ENCODE assay signal across 26 mouse cellular contexts in the genomic region with DNA sequence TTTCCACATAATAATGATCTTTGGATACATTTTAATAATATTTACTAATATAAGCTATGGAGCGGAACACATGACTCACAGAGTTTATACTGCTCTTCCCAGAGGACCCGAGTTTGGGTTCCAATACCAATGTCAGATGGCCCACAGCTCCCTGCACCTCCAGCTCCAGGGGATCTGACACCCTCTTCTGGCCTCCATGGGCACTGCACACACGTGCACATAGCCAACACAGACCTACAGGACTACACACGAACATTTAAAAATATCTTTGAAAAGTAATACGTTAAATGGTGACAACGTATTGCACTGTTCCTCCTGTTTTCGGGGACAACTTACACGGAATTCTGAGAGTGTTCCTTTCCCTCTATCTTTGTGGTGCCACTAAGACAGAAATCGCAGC.
DNase-seq lines count a peak whose midpoint lies in the region; ATAC-seq and TF ChIP-seq lines count a peak whose summit lies in the region.
"Had no signal": no experiment of that assay in that cellular context is flagged by ENCODE, and none has a peak within 500 bp of the region (broad histone marks: within the 10 kb centered on the region; RNA-seq: fewer than 3 reads in every experiment).

No protein-coding gene starts in this region.

- no peak overlapping the region for H3K4me2 ChIP-seq in liver, embryonic 14.5 days (ENCODE audit: low read depth)
- H3K4me2 ChIP-seq in liver, embryonic 11.5 days, result no peak overlapping the region
- H3K4me2 ChIP-seq in CH12.LX (ENCODE audit: insufficient read depth, low read depth, poor library complexity, severe bottlenecking), result no peak overlapping the region
- no peak overlapping the region for H3K4me2 ChIP-seq in forebrain, embryonic 12.5 days
- H3K4me2 ChIP-seq in midbrain, embryonic 13.5 days (replicated peaks), result no peak overlapping the region
- H3K4me2 ChIP-seq: embryonic facial prominence, embryonic 12.5 days; heart, embryonic 15.5 days; hindbrain, embryonic 14.5 days; intestine, embryonic 15.5 days; limb, embryonic 13.5 days; midbrain, embryonic 15.5 days; neural tube, embryonic 13.5 days had no signal

- WGBS in liver, embryonic 14.5 days (ENCODE audit: insufficient replicate concordance), result 73% methylated on average over 9 of the region's 9 CpGs
- WGBS in liver, embryonic 11.5 days, result 84% methylated on average over 9 of the region's 9 CpGs
- WGBS in forebrain, embryonic 12.5 days, result 91% methylated on average over 9 of the region's 9 CpGs
- 92% methylated on average over 9 of the region's 9 CpGs for WGBS in midbrain, embryonic 13.5 days

- H3K27me3 ChIP-seq in liver, embryonic 14.5 days (ENCODE audit: control insufficient read depth, insufficient read depth, low read length), result no peaks in the 10 kb centered on the region
- no peaks in the 10 kb centered on the region for H3K27me3 ChIP-seq in liver, embryonic 11.5 days (replicated peaks; ENCODE audit: control insufficient read depth, insufficient read depth, low read length)
- H3K27me3 ChIP-seq in CH12.LX (replicated peaks) (no peaks in the 10 kb centered on the region), E14TG2a.4 (ENCODE audit: insufficient read depth, low read length) (no peaks in the 10 kb centered on the region)
- H3K27me3 ChIP-seq in forebrain, embryonic 12.5 days, result no peaks in the 10 kb centered on the region
- H3K27me3 ChIP-seq in midbrain, embryonic 13.5 days, result no peaks in the 10 kb centered on the region
- H3K27me3 ChIP-seq: embryonic facial prominence, embryonic 12.5 days; heart, embryonic 15.5 days; intestine, embryonic 15.5 days; limb, embryonic 13.5 days; midbrain, embryonic 15.5 days; neural tube, embryonic 13.5 days had no signal

- in situ Hi-C loops in CH12.LX (cut with MboI; ENCODE audit: low pct_ligation_motif_present, low pct_unique_long_range_greater_than_20kb, low sequenced_read_pairs), result no loop called here

- no peaks in the 10 kb centered on the region for H3K36me3 ChIP-seq in liver, embryonic 14.5 days (replicated peaks; ENCODE audit: control insufficient read depth, insufficient read depth, low read depth)
- no peaks in the 10 kb centered on the region for H3K36me3 ChIP-seq in liver, embryonic 11.5 days (ENCODE audit: control insufficient read depth, insufficient read depth, low read length)
- H3K36me3 ChIP-seq in CH12.LX (replicated peaks in 1 of 2; ENCODE audit: control insufficient read depth in 1 of 2, insufficient read depth in 1 of 2, low read length in 1 of 2) (no peaks in the 10 kb centered on the region), E14TG2a.4 (ENCODE audit: insufficient read depth, low read length) (no peaks in the 10 kb centered on the region; the same call in 1 of the 2 replicates)
- no peaks in the 10 kb centered on the region for H3K36me3 ChIP-seq in forebrain, embryonic 12.5 days (replicated peaks)
- no peaks in the 10 kb centered on the region for H3K36me3 ChIP-seq in midbrain, embryonic 13.5 days
- H3K36me3 ChIP-seq: embryonic facial prominence, embryonic 12.5 days; G1E; heart, embryonic 15.5 days; intestine, embryonic 15.5 days; limb, embryonic 13.5 days; midbrain, embryonic 15.5 days; neural tube, embryonic 13.5 days had no signal

- no peak for TF ChIP-seq POLR2A in CH12.LX (IDR thresholded peaks at IDR 0.05; ENCODE audit: low read depth, low read length)

- no peak for ATAC-seq in liver, embryonic 14.5 days (ENCODE audit: insufficient read depth)
- no peak for ATAC-seq in liver, embryonic 11.5 days (replicated peaks; ENCODE audit: low FRiP score)
- no peak for ATAC-seq in forebrain, embryonic 12.5 days (ENCODE audit: low FRiP score)
- no peak for ATAC-seq in midbrain, embryonic 13.5 days
- ATAC-seq: intestine, embryonic 15.5 days; midbrain, embryonic 15.5 days had no signal

- no peaks in the 10 kb centered on the region for H3K4me1 ChIP-seq in liver, embryonic 14.5 days (replicated peaks; ENCODE audit: control insufficient read depth in 2 of 2, insufficient read depth in 2 of 2, low read length in 1 of 2)
- H3K4me1 ChIP-seq in liver, embryonic 11.5 days (replicated peaks; ENCODE audit: control insufficient read depth, insufficient read depth, low read length), result no peaks in the 10 kb centered on the region
- H3K4me1 ChIP-seq in CH12.LX (ENCODE audit: control insufficient read depth in 1 of 2, insufficient read depth in 2 of 2) (peaks cover 0 to 2% of the 10 kb centered on the region in 2 experiments; a peak in 1 of 4 replicates), E14TG2a.4 (replicated peaks; ENCODE audit: low read depth, low read length) (peaks cover 14% of the 10 kb centered on the region)
- H3K4me1 ChIP-seq in forebrain, embryonic 12.5 days, result no peaks in the 10 kb centered on the region
- no peaks in the 10 kb centered on the region for H3K4me1 ChIP-seq in midbrain, embryonic 13.5 days (replicated peaks)
- H3K4me1 ChIP-seq: embryonic facial prominence, embryonic 12.5 days; heart, embryonic 15.5 days; intestine, embryonic 15.5 days; limb, embryonic 13.5 days; midbrain, embryonic 15.5 days; neural tube, embryonic 13.5 days had no signal

- 0 out of 2 replicates have a peak, but pooled peaks have one; percentile 22 for TF ChIP-seq CTCF in liver, embryonic 14.5 days (IDR thresholded peaks at IDR 0.05; ENCODE audit: low read depth)
- TF ChIP-seq CTCF in CH12.LX (conservative IDR thresholded peaks at IDR 0.05 in 1 of 2, IDR thresholded peaks at IDR 0.05 in 1 of 2; ENCODE audit: low read depth in 2 of 2, low read length in 2 of 2) (peak in 1 of 2 experiments; percentile 27; a peak in 1 of 4 replicates), E14TG2a.4 (conservative IDR thresholded peaks at IDR 0.05; ENCODE audit: low read length) (peak; percentile 58)

- TF ChIP-seq EP300 in liver, embryonic 14.5 days (IDR thresholded peaks at IDR 0.05; ENCODE audit: low read depth), result no peak
- no peak for TF ChIP-seq EP300 in CH12.LX (IDR thresholded peaks at IDR 0.05; ENCODE audit: low read length)

- no peak overlapping the region for H3K27ac ChIP-seq in liver, embryonic 14.5 days
- H3K27ac ChIP-seq in liver, embryonic 11.5 days (ENCODE audit: low read depth, low read length), result no peak overlapping the region
- no peak overlapping the region for H3K27ac ChIP-seq in CH12.LX (ENCODE audit: insufficient read depth, low read depth)
- H3K27ac ChIP-seq in forebrain, embryonic 12.5 days, result no peak overlapping the region
- no peak overlapping the region for H3K27ac ChIP-seq in midbrain, embryonic 13.5 days
- H3K27ac ChIP-seq: embryonic facial prominence, embryonic 12.5 days; heart, embryonic 15.5 days; hindbrain, embryonic 14.5 days; intestine, embryonic 15.5 days; limb, embryonic 13.5 days; midbrain, embryonic 15.5 days; neural tube, embryonic 13.5 days had no signal

- H3K4me3 ChIP-seq in liver, embryonic 14.5 days (ENCODE audit: insufficient read depth in 1 of 2, low read depth in 2 of 2, low read length in 2 of 2), result no peak overlapping the region
- H3K4me3 ChIP-seq in liver, embryonic 11.5 days (ENCODE audit: low read depth, low read length), result no peak overlapping the region
- no peak overlapping the region for H3K4me3 ChIP-seq in CH12.LX (replicated peaks in 1 of 3; ENCODE audit: low read depth in 2 of 3, low read length in 2 of 3, poor library complexity in 1 of 3)
- no peak overlapping the region for H3K4me3 ChIP-seq in E14TG2a.4 (replicated peaks; ENCODE audit: low read length)
- H3K4me3 ChIP-seq in forebrain, embryonic 12.5 days (replicated peaks), result no peak overlapping the region
- H3K4me3 ChIP-seq in midbrain, embryonic 13.5 days (replicated peaks), result no peak overlapping the region
- H3K4me3 ChIP-seq: embryonic facial prominence, embryonic 12.5 days; heart, embryonic 15.5 days; intestine, embryonic 15.5 days; limb, embryonic 13.5 days; midbrain, embryonic 15.5 days; neural tube, embryonic 13.5 days had no signal

- no peaks in the 10 kb centered on the region for H3K9me3 ChIP-seq in liver, embryonic 14.5 days (ENCODE audit: control insufficient read depth, low read length)
- H3K9me3 ChIP-seq in liver, embryonic 11.5 days (ENCODE audit: control insufficient read depth, low read length), result no peaks in the 10 kb centered on the region
- H3K9me3 ChIP-seq in CH12.LX (replicated peaks; ENCODE audit: low read length) (peaks cover 2% of the 10 kb centered on the region), E14TG2a.4 (ENCODE audit: low read length) (peaks cover 7% of the 10 kb centered on the region)
- H3K9me3 ChIP-seq in forebrain, embryonic 12.5 days, result no peaks in the 10 kb centered on the region
- H3K9me3 ChIP-seq in midbrain, embryonic 13.5 days, result no peaks in the 10 kb centered on the region
- H3K9me3 ChIP-seq: embryonic facial prominence, embryonic 12.5 days; G1E; heart, embryonic 15.5 days; intestine, embryonic 15.5 days; limb, embryonic 13.5 days; midbrain, embryonic 15.5 days; neural tube, embryonic 13.5 days had no signal

- no peaks in the 10 kb centered on the region for H3K79me2 ChIP-seq in CH12.LX (replicated peaks; ENCODE audit: control insufficient read depth, extremely low read depth, insufficient read depth, poor library complexity, severe bottlenecking)

- no peak for DNase-seq in liver, embryonic 14.5 days (ENCODE audit: low read depth in 3 of 3, low spot score in 3 of 3)
- no peak for DNase-seq in liver, embryonic 11.5 days (ENCODE audit: low spot score)
- DNase-seq in CH12.LX (ENCODE audit: extremely low read depth) (no peak), ZHBTc4 (ENCODE audit: low read depth, low spot score) (peak; percentile 53)
- DNase-seq: adrenal gland, postnatal 14 days; cerebellum, adult 2 months; cerebellum, postnatal 25 days; heart, postnatal 36 days; kidney, adult 8-10 months; kidney, postnatal 25 days; layer of hippocampus, adult 9-11 months; lung, adult 2 months; lung, postnatal 4 days; right cerebral cortex, adult 18-20 months; thymus, adult 2 months had no signal

- TF ChIP-seq RAD21 in CH12.LX (IDR thresholded peaks at IDR 0.05; ENCODE audit: low read depth, low read length), result no peak; the same call in none of the 2 replicates

- dilution Hi-C loops in CH12.LX (cut with MboI; ENCODE audit: extremely low pct_ligation_motif_present, extremely low pct_unique_long_range_greater_than_20kb, low sequenced_read_pairs), result no loop called here

- no peak overlapping the region for H3K9ac ChIP-seq in liver, embryonic 14.5 days (replicated peaks)
- H3K9ac ChIP-seq in liver, embryonic 11.5 days (ENCODE audit: low read depth, low read length), result no peak overlapping the region
- H3K9ac ChIP-seq in CH12.LX (ENCODE audit: insufficient read depth, low read depth), result no peak overlapping the region
- no peak overlapping the region for H3K9ac ChIP-seq in forebrain, embryonic 12.5 days
- H3K9ac ChIP-seq in midbrain, embryonic 13.5 days (replicated peaks), result no peak overlapping the region
- H3K9ac ChIP-seq: embryonic facial prominence, embryonic 12.5 days; heart, embryonic 15.5 days; hindbrain, embryonic 14.5 days; intestine, embryonic 15.5 days; limb, embryonic 13.5 days; midbrain, embryonic 15.5 days; neural tube, embryonic 13.5 days had no signal

TF ChIP-seq in CH12.LX, 34 proteins besides CTCF, POLR2A, EP300 and RAD21:
- TF ChIP-seq JUN (IDR thresholded peaks at IDR 0.05; ENCODE audit: insufficient read depth, low read depth, low read length) (no peak), SMC3 (IDR thresholded peaks at IDR 0.05; ENCODE audit: low read depth, low read length) (peak; percentile 25; the same call in 1 of the 2 replicates)
